Mouse (Mus musculus) forebrain, embryonic 11.5 days (tissue): Measurements from ENCODE around the gene Yaf2. TPM values are rescaled to one million over a fixed set of nuclear protein-coding genes. Genes with fewer than 3 reads are reported as not detected.

Experiments used
- ATAC-seq: fragments of 200-750 bp; cut with Nextera tagmentation; replicated peaks from 2 replicates; pipeline ENCODE4 v1.8.0; 2017; ENCODE audit warnings: moderate TSS enrichment; ENCODE audit not compliant: low FRiP score
- DNase-seq: peaks from one replicate; pipeline ENCODE4 v3.0.0-alpha.2; 2017; ENCODE audit warnings: low spot score
- H3K27ac ChIP-seq: fragments of 300-500 bp; sonication (generic); 2 replicates; pipeline ENCODE4 v1.5.1; 2014; ENCODE audit warnings: low read depth, low read length
- H3K27me3 ChIP-seq: fragments of 300-500 bp; sonication (generic); 2 replicates; pipeline ENCODE4 v1.6.1; 2014; ENCODE audit warnings: mild to moderate bottlenecking, low read length, mixed read lengths; ENCODE audit not compliant: control insufficient read depth, insufficient read depth
- H3K36me3 ChIP-seq: fragments of 300-500 bp; sonication (generic); 2 replicates; pipeline ENCODE4 v1.6.1; 2014; ENCODE audit warnings: mild to moderate bottlenecking, low read length, moderate library complexity, mixed read lengths; ENCODE audit not compliant: control insufficient read depth, insufficient read depth
- H3K4me1 ChIP-seq: fragments of 300-500 bp; sonication (generic); replicated peaks from 2 replicates; pipeline ENCODE4 v1.6.1; 2014; ENCODE audit warnings: low read length, mixed read lengths; ENCODE audit not compliant: control insufficient read depth, insufficient read depth
- H3K4me2 ChIP-seq: fragments of 300-500 bp; sonication (generic); 2 replicates; pipeline ENCODE4 v1.6.1; 2014; ENCODE audit warnings: low read depth, mild to moderate bottlenecking, low read length, moderate library complexity, mixed read lengths; ENCODE audit not compliant: severe bottlenecking
- H3K4me3 ChIP-seq: fragments of 300-500 bp; sonication (generic); 2 replicates; pipeline ENCODE4 v1.5.1; 2014; ENCODE audit warnings: low read depth, low read length
- H3K9ac ChIP-seq: fragments of 300-500 bp; sonication (generic); 2 replicates; pipeline ENCODE4 v1.6.1; 2014; ENCODE audit warnings: low read length
- H3K9me3 ChIP-seq: fragments of 300-500 bp; sonication (generic); 2 replicates; pipeline ENCODE4 v1.6.1; 2016; ENCODE audit warnings: low read length, mixed read lengths; ENCODE audit not compliant: control insufficient read depth
- WGBS: fragments of 180-500 bp; shearing (Covaris S2); extraction: QIAGEN DNeasy Blood & Tissue Kit; methylation state at CpG from one replicate; pipeline ENCODE4 v1.1.7; 2014; 5-methylcytosine and 5-hydroxymethylcytosine counted together
- polyA plus RNA-seq: library from polyadenylated mRNA; unstranded; fragments of >200 nt; fragmentation: Nextera tagmentation; extraction: Ambion mirVana; gene quantifications from 2 replicates; pipeline ENCODE4 v1.2.1, GENCODE M21; 2014

Yaf2 gene
- polyA plus RNA-seq, 1 experiment from 2014 or later = 116 TPM

DNA sequence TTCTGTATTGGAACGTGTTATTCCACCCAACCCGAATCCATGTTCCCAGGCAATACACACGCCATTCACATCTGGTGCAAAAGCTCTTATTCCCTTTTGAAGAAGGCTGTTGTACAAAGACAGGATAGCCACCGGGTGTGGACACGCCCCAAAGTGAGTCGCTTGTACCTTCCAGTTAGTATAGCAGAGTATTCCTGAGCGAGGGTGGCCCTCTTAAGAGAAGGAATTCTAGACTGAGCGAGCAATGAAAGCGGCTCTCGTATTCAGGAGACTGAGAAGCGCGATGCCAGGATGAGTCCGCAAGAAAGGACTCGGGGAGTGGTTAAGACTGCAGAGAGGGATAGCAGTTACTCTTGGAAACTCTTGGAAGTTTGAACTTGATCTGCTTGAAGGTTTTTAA lies 60.5 kb downstream of the Yaf2 start:
- WGBS = 3% methylated on average over 14 of the region's 14 CpGs
- Histone ChIP-seq H3K9me3 (no peaks in the 10 kb centered on the region), H3K36me3 (peaks cover 2% of the 10 kb centered on the region; the same call in 1 of the 2 replicates), H3K4me2 (peak overlapping the region; percentile 57), H3K27me3 (no peaks in the 10 kb centered on the region), H3K9ac (peak overlapping the region; percentile 31; the same call in 1 of the 2 replicates), H3K4me3 (peak overlapping the region; percentile 74), H3K4me1 (peaks cover 11% of the 10 kb centered on the region; the same call in 1 of the 2 replicates), H3K27ac (no peak overlapping the region)
- DNase-seq (no peak), ATAC-seq (no peak)

- Histone ChIP-seq H3K4me2 (peak overlapping the region; percentile 57), H3K9ac (peak overlapping the region; percentile 31), H3K9me3 (no peaks in the 10 kb centered on the region), H3K4me1 (peaks cover 11% of the 10 kb centered on the region; the same call in 1 of the 2 replicates), H3K27me3 (no peaks in the 10 kb centered on the region), H3K4me3 (peak overlapping the region; percentile 74), H3K27ac (peak overlapping the region; percentile 13), H3K36me3 (no peaks in the 10 kb centered on the region)
- peak; percentile 59 for ATAC-seq
- WGBS = under 1% methylated on average over 21 of the region's 21 CpGs
- DNase-seq = peak; percentile 75
Observed at GRCm38 (mm10) chr15:93275623-93276022, 61.1 kb downstream of the Yaf2 start.

- under 1% methylated on average over 67 of the region's 93 CpGs for WGBS
- Histone ChIP-seq H3K9ac (peak within 1 kb of the TSS; percentile 78), H3K9me3 (no peaks in the 10 kb centered on the region), H3K36me3 (no peaks in the 10 kb centered on the region), H3K4me1 (peaks cover 11% of the 10 kb centered on the region; the same call in 1 of the 2 replicates), H3K4me2 (peak within 1 kb of the TSS; percentile 66), H3K27ac (peak within 1 kb of the TSS; percentile 74), H3K4me3 (peak within 1 kb of the TSS; percentile 74), H3K27me3 (no peaks in the 10 kb centered on the region)
- peak; percentile 100 for DNase-seq
- ATAC-seq = peak; percentile 98
Observed at GRCm38 (mm10) chr15:93274679-93275583, 61.8 kb downstream of the Yaf2 start, which contains the start of gene Gxylt1. Gene Gxylt1 (minus strand): TSS chr15:93275179.

- 44% methylated on average over 19 of the region's 19 CpGs for WGBS
- H3K9me3 ChIP-seq = no peaks in the 10 kb centered on the region
- H3K4me2 ChIP-seq = peak overlapping the region; percentile 66
- H3K4me1 ChIP-seq = peaks cover 11% of the 10 kb centered on the region; the same call in 1 of the 2 replicates
- peak overlapping the region; percentile 74; the same call in 1 of the 2 replicates for H3K27ac ChIP-seq
- ATAC-seq (no peak), DNase-seq (no peak)
- no peaks in the 10 kb centered on the region for H3K36me3 ChIP-seq
- H3K9ac ChIP-seq = peak overlapping the region; percentile 78
- peak overlapping the region; percentile 74 for H3K4me3 ChIP-seq
- no peaks in the 10 kb centered on the region for H3K27me3 ChIP-seq
Observed at GRCm38 (mm10) chr15:93273788-93274678, 62.7 kb downstream of the Yaf2 start.

DNA sequence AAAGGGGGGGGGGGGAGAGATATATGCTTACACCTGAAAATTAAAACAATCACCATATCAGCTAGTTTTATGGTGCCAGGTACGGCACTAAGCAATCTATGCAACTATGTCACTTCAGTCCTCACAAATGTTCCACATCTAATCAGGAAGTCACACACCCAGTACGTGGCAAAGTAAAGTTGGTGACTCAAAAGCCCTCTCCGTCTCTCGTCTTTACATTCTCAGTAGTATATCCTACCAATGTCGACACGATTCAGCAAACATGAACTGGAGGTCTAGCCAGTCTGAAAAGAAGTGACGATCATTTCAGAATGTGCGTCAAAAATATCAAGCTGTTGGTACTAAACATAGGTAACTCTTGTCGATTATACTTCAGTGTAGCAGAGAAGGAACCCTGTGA lies 63.8 kb downstream of the Yaf2 start:
- Histone ChIP-seq H3K4me3 (no peak overlapping the region), H3K9me3 (no peaks in the 10 kb centered on the region), H3K4me1 (peaks cover 11% of the 10 kb centered on the region; the same call in 1 of the 2 replicates), H3K4me2 (no peak overlapping the region), H3K27me3 (no peaks in the 10 kb centered on the region), H3K36me3 (no peaks in the 10 kb centered on the region), H3K27ac (no peak overlapping the region), H3K9ac (no peak overlapping the region)
- DNase-seq = no peak
- 92% methylated on average over 9 of the region's 9 CpGs for WGBS
- ATAC-seq = no peak

DNA sequence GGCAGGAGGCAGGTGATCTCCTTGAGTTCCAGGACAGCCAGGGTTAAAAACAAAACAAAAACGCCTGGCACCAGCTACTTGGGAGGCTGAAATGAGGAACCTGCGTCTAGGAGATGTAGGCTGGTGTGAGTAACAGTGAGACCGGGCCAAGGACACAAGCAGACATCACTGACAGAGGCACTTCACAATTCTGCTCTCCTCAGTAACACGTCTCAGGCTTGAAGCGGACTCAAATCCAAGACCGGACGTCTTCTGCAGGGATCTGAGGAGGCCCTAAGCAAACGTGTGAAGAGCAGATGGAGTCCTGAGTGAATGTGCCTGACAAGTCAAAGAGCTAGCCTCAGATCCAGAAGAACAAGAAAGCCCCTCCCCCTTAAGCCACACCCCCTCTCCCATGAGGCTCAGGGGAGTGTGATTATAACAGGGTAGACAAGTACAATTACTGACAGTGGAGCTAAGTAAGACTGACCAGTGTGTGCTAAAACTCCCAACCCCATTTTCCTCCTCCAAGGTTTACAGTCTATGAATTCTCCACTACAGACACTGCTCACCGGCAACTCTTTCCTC lies 66.4 kb downstream of the Yaf2 start:
- no peak overlapping the region for H3K4me2 ChIP-seq
- 84% methylated on average over 9 of the region's 9 CpGs for WGBS
- H3K36me3 ChIP-seq = no peaks in the 10 kb centered on the region
- no peaks in the 10 kb centered on the region for H3K27me3 ChIP-seq
- H3K4me3 ChIP-seq = no peak overlapping the region
- DNase-seq = no peak
- no peak overlapping the region for H3K9ac ChIP-seq
- H3K9me3 ChIP-seq = no peaks in the 10 kb centered on the region
- peaks cover 6% of the 10 kb centered on the region; the same call in 1 of the 2 replicates for H3K4me1 ChIP-seq
- H3K27ac ChIP-seq = no peak overlapping the region
- no peak for ATAC-seq

- Histone ChIP-seq H3K4me2 (no peak overlapping the region), H3K4me1 (peaks cover 6% of the 10 kb centered on the region; the same call in 1 of the 2 replicates), H3K9ac (no peak overlapping the region), H3K36me3 (no peaks in the 10 kb centered on the region), H3K27ac (no peak overlapping the region), H3K27me3 (no peaks in the 10 kb centered on the region), H3K4me3 (no peak overlapping the region), H3K9me3 (no peaks in the 10 kb centered on the region)
- 98% methylated on average over 7 of the region's 7 CpGs for WGBS
- ATAC-seq = no peak
- no peak for DNase-seq
Observed at GRCm38 (mm10) chr15:93269572-93269971, 67.2 kb downstream of the Yaf2 start.

DNA sequence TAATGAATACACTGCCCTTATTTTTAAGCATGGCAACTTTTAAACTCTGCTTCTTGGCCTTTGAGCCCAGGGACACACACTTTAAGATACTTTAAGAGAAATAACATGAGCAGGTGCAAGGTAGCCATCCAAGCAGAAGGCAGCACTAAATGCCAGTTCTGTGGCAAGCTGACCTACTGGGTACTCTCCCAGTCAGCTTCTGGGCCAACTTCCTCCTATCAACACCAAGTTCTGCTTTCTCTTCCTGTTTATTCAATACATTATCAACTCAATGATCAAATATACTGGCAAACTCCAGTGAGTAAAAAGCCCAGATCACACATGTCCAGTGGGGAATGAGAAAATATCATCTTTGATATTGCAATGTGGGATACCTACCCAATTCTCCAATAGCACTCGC lies 68.7 kb downstream of the Yaf2 start:
- no peak overlapping the region for H3K9ac ChIP-seq
- no peak overlapping the region for H3K4me3 ChIP-seq
- no peaks in the 10 kb centered on the region for H3K4me1 ChIP-seq
- no peaks in the 10 kb centered on the region for H3K27me3 ChIP-seq
- H3K27ac ChIP-seq = no peak overlapping the region
- 97% methylated on average over 1 of the region's 1 CpGs for WGBS
- no peak for ATAC-seq
- DNase-seq = no peak
- H3K36me3 ChIP-seq = no peaks in the 10 kb centered on the region
- H3K4me2 ChIP-seq = no peak overlapping the region
- H3K9me3 ChIP-seq = no peaks in the 10 kb centered on the region
